Mouse (Mus musculus) monocyte, adult 5-6 weeks (primary cell): Measurements from ENCODE around the gene Pigk. TPM values are rescaled to one million over a fixed set of nuclear protein-coding genes. Genes with fewer than 3 reads are reported as not detected.
A peak's percentile ranks its signal among the peaks of the same experiment; 100 is the strongest.
"Not testable (repeated sequence)": the region's sequence is repeated elsewhere in the genome, so short reads cannot be mapped to it uniquely, and the experiment has no call there.

Experiments
- ATAC-seq: fragments of 153-309, 156-312 bp; replicated peaks from 2 replicates; pipeline ENCODE4 v1.8.0; 2017; ENCODE audit warnings: mild to moderate bottlenecking; ENCODE audit not compliant: low TSS enrichment, insufficient number of reproducible peaks, severe bottlenecking, poor library complexity, low FRiP score
- total RNA-seq: library from RNA; stranded (forward); fragments of 200-1000, 200-491, 200-594 nt; gene quantifications from 3 replicates; pipeline ENCODE4 v1.2.3, GENCODE M21; 2017

The Pigk gene
- total RNA-seq: 31.1 to 45.1 TPM (median 39.8 TPM) in 3 replicates

DNA sequence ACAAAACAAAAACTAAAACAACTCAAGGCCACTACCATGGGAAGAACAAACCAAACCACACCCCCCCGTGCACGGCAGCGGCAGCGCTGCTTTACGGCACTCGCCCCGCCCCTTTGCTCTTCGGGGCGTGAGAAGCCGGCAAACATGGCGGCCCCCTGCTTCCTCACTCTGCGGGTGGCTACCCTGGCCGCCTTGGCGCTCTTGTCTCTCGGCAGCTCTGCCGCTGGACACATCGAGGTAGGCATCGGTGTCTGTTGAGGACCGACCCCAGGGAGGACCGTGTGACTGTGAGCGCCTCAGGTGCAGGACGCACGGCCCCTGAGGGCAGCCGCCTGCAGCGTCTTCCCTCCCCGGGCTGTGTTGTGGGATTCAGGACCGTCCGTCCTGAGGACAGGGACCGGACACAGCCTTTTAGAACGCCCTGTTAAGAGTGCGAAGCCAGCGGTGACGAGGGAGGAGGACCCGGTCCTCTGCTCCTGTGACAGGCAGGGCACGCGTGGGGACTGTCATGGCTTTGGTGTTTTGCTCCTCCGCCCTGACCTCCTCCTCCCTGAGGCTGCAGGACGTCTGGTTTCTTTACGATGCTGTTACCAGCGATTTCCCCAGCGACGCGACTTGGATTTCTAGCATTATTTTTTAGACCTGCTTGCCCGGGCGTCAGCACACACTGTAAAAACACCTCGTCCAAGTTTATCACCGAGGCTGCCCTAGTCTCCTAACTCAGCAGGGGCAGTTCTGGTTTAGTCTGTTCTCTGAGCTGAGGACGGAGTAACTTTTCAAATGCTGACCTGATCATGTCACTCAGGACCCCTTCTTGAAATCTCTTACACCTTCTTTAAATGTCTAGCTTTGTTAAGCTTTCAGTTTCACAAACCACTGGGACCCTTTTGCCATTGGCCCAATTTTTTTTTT is at the start of gene Pigk:
Pigk (plus strand) TSS at position 110 of the 912 bp plus-strand sequence.
- ATAC-seq: peak; percentile 97

DNA sequence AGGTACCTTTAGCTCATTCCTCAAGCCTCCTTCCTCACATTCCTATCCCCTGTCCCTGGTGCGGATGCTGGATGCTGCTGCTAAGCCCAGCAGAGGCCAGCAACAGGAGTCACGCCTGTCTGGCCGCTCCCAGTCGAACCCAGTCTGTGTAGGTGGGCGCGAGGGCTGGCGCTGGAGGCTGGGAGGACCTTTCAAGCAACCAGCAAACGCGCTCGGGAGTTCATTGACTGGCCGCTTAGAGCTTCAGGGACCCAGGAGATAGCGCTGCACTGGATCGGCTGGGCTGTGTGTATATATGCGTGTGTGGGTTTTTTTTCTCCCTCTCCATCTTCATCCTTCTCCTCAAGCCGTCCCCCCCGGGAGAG is 46.9 kb upstream of the Pigk start:
- ATAC-seq: no peak

- ATAC-seq: no peak
These were observed 46.3 kb upstream of the Pigk start for GRCm38 (mm10) chr3:152667356-152668211.

DNA sequence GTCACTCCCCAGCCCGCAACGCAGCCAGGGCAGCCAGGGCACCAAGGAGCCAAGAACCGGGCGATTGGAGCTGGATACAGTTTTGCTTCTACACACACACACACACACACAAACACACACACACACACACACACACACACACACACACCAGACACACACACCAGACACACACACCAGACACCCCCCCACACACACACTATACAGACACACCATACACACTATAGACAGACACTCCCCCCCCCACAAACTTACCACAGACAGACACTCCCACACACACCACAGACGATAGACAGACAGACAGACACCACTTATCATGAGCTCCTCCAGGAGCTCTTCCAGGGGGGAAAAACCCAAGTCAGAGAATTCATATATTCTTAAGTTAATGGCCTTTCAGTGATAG is 45.7 kb upstream of the Pigk start, which contains the start of gene Ak5:
Ak5 (minus strand) TSS at position 122 of the 400 bp plus-strand sequence.
- no peak for ATAC-seq

- ATAC-seq: no peak
These were observed 45.1 kb upstream of the Pigk start for GRCm38 (mm10) chr3:152668793-152669192.

- ATAC-seq: no peak
These were observed 44.1 kb upstream of the Pigk start for GRCm38 (mm10) chr3:152669783-152670182.

- ATAC-seq: no peak
These were observed 39.2 kb upstream of the Pigk start for GRCm38 (mm10) chr3:152674663-152675062.

DNA sequence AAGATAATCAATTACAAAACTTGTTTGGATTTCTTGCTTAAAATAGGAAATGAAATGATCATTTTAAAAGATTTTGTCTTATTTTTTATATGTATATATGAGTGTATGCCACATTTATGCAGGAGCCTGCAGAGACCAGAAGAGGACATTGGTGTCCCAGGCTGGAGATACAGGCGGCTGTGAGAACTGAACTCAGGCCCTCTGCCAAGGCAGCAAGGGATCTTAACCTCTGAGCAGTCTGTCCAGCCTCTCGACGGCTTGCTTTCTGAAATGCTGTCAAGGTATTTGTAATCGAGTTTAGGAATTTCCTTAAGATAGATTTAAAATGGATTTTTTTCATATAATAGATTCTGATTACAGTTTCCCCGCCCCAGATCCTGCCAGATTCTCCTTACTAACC is 25.4 kb upstream of the Pigk start:
- no peak for ATAC-seq

GRCm38 (mm10) chr3:152689105-152689504 is 24.8 kb upstream of the Pigk start:
- ATAC-seq: no peak

GRCm38 (mm10) chr3:152694950-152695349 is 18.9 kb upstream of the Pigk start:
- no peak for ATAC-seq

DNA sequence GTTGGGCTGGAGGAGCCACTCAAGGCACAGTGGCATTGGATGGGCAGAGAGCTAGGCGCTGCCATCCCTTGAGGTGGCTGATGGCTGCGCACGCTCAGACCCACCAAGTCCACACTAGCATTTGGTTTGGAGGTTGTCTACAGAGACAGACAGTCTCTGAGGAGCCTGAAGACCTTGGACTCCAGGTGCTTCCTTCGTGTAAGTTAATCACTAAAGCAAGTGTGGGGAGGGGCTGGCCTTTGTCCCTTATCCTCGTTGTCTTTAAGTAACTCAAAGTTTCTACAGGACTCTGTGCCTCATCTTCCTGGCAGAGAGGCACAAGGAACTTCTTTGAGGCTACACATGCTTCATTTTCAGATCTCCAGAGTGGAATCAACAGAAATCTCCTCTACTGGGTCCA is 15.9 kb upstream of the Pigk start:
- ATAC-seq: no peak

- ATAC-seq: no peak
These were observed 14.6 kb upstream of the Pigk start for GRCm38 (mm10) chr3:152699261-152699660.

- ATAC-seq: not testable (repeated sequence)
These were observed 12.4 kb upstream of the Pigk start for GRCm38 (mm10) chr3:152701536-152701935.

GRCm38 (mm10) chr3:152702274-152702843 is 11.5 kb upstream of the Pigk start:
- ATAC-seq: no peak

GRCm38 (mm10) chr3:152705826-152706225 is 8.1 kb upstream of the Pigk start:
- ATAC-seq: no peak

GRCm38 (mm10) chr3:152706901-152707300 is 7.0 kb upstream of the Pigk start:
- ATAC-seq: no peak

DNA sequence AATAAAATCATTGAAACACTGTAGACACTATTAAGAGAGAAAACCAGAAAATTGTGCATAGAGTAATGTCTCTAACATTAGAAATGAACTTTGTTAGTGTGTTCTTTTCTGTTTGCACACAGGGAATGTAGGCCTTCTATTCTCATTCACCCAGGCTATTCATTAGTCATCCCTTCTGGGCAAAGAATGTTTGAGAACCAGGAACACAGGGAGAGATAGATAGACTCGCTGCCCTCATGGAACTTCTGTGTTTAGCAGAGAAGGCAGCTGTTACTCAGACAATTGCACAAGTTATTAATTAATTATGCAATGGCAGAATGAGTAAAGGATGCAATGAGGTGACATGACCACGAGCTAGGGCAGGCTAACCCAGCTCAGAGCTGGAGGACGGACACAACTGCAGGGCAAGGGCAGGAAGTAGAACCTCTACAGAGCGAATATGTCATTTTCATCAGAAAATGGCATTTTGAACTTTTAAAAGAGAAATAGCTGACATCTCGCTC is 6.5 kb upstream of the Pigk start:
- no peak for ATAC-seq

DNA sequence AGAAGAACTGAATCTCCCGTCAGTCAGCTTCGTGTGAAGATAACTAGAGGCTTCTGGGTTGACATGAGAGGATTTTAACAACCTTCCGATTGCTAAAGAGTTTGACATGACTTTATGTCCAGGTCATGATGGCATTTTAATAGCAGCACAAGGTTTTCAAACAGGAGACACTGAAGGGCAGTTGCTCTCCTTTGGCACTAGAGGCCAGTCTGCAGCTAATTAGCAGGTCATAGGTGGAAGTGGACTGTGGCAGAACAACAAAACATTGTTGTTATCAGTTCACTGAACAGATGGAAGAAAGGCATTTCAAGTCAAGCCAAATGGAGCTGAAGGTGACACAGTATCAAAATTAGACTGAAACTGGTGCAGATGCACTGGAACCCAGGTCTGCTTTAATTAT is 4.0 kb upstream of the Pigk start:
- ATAC-seq: no peak

- no peak for ATAC-seq
These were observed 943 bp upstream of the Pigk start for GRCm38 (mm10) chr3:152712957-152713356.
